Mouse (Mus musculus): ENCODE results near the gene Tpcn1. TPM values are rescaled to one million over a fixed set of nuclear protein-coding genes. Genes with fewer than 3 reads are reported as not detected.

The Tpcn1 gene
- polyA plus RNA-seq, 1 experiment from 2014 or later, result 48.6 TPM

GRCm38 (mm10) chr5:120579898-120580626, 8.4 kb downstream of the Tpcn1 start:
- DNase-seq (ENCODE audit: low spot score), result peak; percentile 58

GRCm38 (mm10) chr5:120579211-120579897, 9.1 kb downstream of the Tpcn1 start:
- DNase-seq (ENCODE audit: low spot score), result peak; percentile 67

DNA sequence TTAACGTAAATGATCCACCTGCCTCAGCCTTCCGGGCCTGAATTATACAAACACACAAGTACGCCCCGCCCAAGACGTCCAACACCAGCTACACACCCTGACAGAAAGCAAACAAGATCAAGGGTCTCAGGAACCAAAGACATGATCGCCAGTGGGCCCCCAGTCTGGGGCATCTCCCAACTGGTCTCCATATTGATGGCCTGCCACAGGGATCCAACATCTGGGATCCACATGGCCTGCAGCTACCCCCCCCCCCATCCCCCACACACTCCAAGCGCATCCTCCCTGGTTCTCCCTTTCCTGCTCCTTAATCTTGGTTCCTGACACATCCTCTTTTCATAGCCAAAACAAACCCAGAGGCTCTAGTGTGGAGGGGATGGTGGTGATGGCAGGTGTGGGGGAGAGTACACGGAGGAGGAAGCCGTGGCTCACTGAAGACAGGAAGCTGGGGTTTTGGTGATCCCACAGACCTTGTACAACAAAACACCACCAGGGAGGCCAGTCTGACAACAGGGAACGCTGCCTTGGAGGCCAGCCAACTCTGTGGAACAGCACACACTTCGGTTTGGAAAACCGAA, 9.9 kb downstream of the Tpcn1 start:
- DNase-seq (ENCODE audit: low spot score), result peak; percentile 90

- peak; percentile 78 for DNase-seq (ENCODE audit: low spot score)
Observed at GRCm38 (mm10) chr5:120577935-120578441, 10.5 kb downstream of the Tpcn1 start.

DNA sequence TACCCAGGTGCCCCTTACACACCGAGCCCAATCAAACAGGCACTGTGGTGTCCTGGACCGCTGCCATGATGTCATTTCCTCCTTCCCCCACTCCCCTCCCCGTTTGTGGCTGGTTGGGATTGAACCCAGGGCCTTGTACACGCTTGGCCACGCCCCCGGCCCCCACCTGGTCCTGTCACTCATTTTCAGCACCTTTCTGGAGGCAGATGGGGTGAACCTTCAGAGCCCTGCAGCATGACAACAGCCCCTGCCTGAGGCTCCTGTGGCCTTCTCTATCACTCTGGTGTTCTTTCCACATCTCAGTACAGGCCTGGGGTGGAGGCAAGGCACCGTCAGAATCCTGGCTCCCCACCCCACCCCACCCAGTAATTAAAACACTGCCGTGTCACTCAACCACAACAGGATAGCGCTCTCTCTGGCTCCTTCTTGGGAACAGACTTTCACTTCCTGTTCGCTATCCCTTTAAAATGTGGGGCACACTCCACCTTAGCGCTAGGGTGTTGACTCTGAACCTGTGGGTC, 11.6 kb downstream of the Tpcn1 start:
- peak; percentile 83 for DNase-seq (ENCODE audit: low spot score)

DNA sequence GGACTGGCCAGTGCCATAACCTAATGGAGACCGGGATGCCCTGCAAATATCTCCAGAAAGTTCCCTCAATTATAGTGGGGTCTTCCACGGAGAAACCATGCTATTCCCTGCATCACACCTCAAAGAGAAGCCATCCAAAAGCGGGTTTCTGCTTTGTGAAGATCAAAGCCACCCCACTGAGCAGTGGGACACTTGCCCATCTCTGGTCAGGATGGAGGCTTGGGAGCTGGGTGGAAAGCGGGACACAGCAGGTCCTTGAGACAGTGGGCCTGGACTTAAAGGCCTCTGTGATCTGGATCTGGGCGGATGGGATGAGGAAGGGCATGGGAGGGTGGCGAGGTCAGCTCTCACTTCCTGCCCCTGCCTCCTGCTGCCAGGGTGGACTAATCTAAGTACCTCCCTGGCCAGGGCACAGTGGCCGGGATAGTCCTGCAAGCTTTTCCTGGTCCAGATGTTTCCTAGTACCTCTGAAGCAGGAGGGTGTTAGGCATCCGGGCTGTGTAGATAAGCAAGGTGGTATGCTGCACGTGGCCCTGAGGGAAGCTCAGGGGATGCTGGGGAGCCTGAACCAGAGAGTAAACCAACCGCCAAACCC, 13.9 kb downstream of the Tpcn1 start:
- DNase-seq (ENCODE audit: low spot score), result no peak

GRCm38 (mm10) chr5:120571056-120571740, 17.3 kb downstream of the Tpcn1 start:
- no peak for DNase-seq (ENCODE audit: low spot score)

GRCm38 (mm10) chr5:120570289-120570897, 18.1 kb downstream of the Tpcn1 start:
- DNase-seq (ENCODE audit: low spot score), result no peak

- no peak for DNase-seq (ENCODE audit: low spot score)
Observed at GRCm38 (mm10) chr5:120569791-120570190, 18.7 kb downstream of the Tpcn1 start.

- DNase-seq (ENCODE audit: low spot score), result no peak
Observed at GRCm38 (mm10) chr5:120568964-120569363, 19.5 kb downstream of the Tpcn1 start.

- DNase-seq (ENCODE audit: low spot score), result no peak
Observed at GRCm38 (mm10) chr5:120568336-120568768, 20.1 kb downstream of the Tpcn1 start.

GRCm38 (mm10) chr5:120567761-120568211, 20.7 kb downstream of the Tpcn1 start:
- no peak for DNase-seq (ENCODE audit: low spot score)

GRCm38 (mm10) chr5:120567253-120567701, 21.2 kb downstream of the Tpcn1 start:
- DNase-seq (ENCODE audit: low spot score), result no peak

GRCm38 (mm10) chr5:120566681-120567252, 21.7 kb downstream of the Tpcn1 start:
- no peak for DNase-seq (ENCODE audit: low spot score)

- DNase-seq (ENCODE audit: low spot score), result no peak
Observed at GRCm38 (mm10) chr5:120566101-120566500, 22.4 kb downstream of the Tpcn1 start.

DNA sequence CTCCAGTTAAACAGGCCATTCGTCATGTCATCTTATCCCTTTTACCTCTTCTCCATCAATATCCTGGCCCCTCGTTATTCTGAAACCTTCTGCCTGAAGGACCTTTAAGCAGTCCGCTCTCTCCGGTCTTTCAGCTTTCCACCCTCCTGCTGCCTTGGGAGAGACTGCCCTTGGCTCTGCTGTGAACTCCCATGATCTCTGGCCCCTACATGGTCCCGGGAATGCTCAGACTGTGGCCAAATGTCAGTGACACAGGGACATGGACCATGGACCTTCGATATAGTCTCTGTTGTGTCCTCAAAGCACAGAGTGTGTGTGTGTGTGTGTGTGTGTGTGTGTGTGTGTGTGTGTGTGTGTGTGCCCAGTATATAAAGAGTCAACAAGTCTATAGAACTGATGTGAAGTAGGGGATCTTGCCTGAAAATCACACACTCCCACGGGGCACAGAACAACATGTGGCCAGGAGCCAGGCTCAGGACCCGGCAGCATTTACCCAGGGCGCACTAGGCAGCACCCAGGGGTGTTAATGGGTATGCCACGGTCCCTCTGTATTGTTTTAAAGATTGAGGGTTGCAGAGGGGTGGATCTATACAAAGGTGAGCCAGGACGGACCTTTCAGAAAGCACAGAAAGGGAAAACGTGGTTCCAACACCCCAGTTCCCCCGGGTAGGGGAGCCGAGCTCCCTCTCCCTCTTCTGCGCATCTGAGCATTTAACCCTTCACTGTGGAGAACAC, 23.1 kb downstream of the Tpcn1 start:
- DNase-seq (ENCODE audit: low spot score), result no peak

DNA sequence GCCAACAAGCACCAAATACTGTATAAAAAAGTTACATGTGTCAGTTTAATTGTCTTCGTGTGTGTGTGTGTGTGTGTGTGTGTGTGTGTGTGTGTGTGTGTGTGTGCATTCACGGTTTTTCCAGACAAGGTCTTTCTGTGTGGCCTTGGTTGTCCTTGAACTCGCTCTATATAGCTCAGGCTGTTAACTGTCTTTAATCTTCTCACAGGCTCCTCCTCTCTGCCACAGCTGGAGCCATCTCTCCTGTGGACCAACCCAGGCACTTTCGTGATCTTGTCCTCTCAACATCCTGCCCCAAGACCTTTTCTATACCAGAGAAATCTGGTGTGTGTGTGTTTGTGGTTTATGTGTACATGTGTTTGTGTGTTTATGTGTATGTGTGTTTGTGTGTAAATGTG, 24.6 kb downstream of the Tpcn1 start:
- peak; percentile 47 for DNase-seq (ENCODE audit: low spot score)

GRCm38 (mm10) chr5:120562956-120563913, 25.2 kb downstream of the Tpcn1 start:
- DNase-seq (ENCODE audit: low spot score), result peak; percentile 11
